Mouse (Mus musculus): ENCODE data around the gene Insr. TPM values are rescaled to one million over a fixed set of nuclear protein-coding genes. Genes with fewer than 3 reads are reported as not detected.
"Not testable (repeated sequence)": the region's sequence is repeated elsewhere in the genome, so short reads cannot be mapped to it uniquely, and the experiment has no call there.

Gene Insr
- polyA plus RNA-seq (2014; fragmentation: Nextera tagmentation; extraction: Ambion mirVana) = 35.5 and 39.4 TPM in 2 replicates

DNA sequence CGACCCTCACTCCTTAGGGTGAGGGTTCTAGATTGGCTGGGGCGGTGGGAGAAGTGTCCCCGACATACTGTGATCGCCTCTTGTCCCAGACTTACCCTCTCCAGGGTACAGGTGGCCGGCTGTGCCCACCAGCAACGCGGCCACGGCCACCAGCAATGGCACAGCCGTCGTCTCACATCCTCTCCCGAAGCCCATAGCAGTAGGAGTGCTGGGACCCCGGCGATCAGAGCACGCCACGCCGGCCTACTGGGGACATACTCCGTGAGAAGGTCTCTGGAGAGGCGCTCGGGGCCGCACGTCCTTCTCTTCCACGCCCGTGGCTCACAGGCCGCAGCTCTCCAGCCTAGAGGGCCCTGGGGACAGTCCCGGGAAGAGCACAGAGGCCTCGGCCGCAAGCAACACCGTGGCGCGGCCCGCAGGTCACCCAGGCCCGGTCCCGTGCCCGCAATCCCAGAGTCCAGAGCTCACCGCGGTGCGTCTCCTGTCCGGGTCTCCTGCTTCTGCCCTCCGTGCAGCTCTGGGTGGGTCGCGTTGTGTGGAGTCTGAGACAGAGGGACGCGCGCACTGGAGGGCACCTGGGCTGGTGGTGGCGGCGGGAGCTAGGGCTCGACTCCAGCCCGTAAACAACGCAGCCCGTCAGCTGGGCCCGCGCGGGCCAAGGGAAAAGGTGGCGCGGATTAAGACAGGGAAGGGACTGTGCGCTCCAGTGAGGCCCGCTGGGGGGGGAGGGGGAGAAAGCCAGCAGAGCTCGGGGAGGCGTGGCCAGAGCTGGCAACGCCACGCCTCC, at the start of gene Insr:
Gene Insr (minus strand): TSS at position 684 of the 787 bp plus-strand sequence.
- H3K4me1 ChIP-seq (ENCODE audit: insufficient read depth) = peaks cover 5% of the 10 kb centered on the region; the same call in 1 of the 2 replicates
- H3K9me3 ChIP-seq (ENCODE audit: low read depth, low read length) = no peaks in the 10 kb centered on the region
- H3K9ac ChIP-seq = peak within 1 kb of the TSS; percentile 91
- TF ChIP-seq CTCF (IDR thresholded peaks at IDR 0.05; ENCODE audit: low read depth) = no peak
- WGBS = under 1% methylated on average over 50 of the region's 61 CpGs
- no peaks in the 10 kb centered on the region for H3K36me3 ChIP-seq (ENCODE audit: insufficient read depth)
- H3K4me3 ChIP-seq (ENCODE audit: low read depth, low read length) = peak within 1 kb of the TSS; percentile 89
- DNase-seq = peak; percentile 95
- ATAC-seq (ENCODE audit: insufficient read depth) = peak; percentile 96
- no peaks in the 10 kb centered on the region for H3K27me3 ChIP-seq (ENCODE audit: insufficient read depth, low read length)
- peak within 1 kb of the TSS; percentile 75 for H3K4me2 ChIP-seq
- H3K27ac ChIP-seq (ENCODE audit: low read depth) = peak within 1 kb of the TSS; percentile 75

DNA sequence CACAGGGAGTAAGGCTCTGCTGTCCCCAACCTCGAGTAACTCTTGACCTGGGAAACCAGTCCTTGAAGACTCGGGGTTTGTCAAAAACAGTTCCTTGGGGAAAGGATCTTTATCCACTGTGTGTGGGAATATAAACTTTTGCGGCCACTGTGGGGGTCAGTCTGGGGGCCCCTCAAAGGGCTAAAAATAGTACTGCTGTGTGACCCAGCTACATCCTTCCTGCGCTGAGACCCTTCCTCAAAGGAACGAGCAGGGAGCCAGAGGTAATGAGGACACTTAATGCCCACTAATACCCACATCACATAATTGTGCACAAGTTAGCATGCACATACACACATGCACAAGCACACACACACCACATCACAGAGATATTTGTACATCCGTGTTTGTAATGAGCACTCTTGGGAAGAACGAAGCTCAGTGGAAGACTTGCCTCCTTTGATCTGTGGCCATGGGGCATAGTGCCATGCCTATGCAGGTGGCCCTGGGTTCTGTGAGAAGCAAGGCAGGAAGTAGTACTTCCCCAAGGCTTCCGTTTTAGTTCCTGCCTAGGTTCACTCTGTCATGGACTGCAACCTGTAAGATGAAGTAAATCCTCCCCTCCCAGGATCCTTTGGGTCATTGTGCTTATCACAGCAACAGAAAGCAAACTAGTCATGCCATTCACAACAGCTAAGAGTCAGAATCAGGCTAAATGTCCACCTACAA, 48.3 kb upstream of the Insr start:
- no peaks in the 10 kb centered on the region for H3K36me3 ChIP-seq (ENCODE audit: insufficient read depth)
- H3K4me3 ChIP-seq (ENCODE audit: low read depth, low read length) = no peak overlapping the region
- whole genome bisulfite sequencing = 54% methylated on average over 8 of the region's 8 CpGs
- DNase-seq (peak; percentile 38), ATAC-seq (ENCODE audit: insufficient read depth) (peak; percentile 58)
- no peak for TF ChIP-seq CTCF (IDR thresholded peaks at IDR 0.05; ENCODE audit: low read depth)
- H3K9me3 ChIP-seq (ENCODE audit: low read depth, low read length) = no peaks in the 10 kb centered on the region
- H3K4me2 ChIP-seq = no peak overlapping the region
- no peaks in the 10 kb centered on the region for H3K4me1 ChIP-seq (ENCODE audit: insufficient read depth)
- H3K27ac ChIP-seq (ENCODE audit: low read depth) = no peak overlapping the region
- H3K9ac ChIP-seq = no peak overlapping the region
- H3K27me3 ChIP-seq (ENCODE audit: insufficient read depth, low read length) = no peaks in the 10 kb centered on the region

DNA sequence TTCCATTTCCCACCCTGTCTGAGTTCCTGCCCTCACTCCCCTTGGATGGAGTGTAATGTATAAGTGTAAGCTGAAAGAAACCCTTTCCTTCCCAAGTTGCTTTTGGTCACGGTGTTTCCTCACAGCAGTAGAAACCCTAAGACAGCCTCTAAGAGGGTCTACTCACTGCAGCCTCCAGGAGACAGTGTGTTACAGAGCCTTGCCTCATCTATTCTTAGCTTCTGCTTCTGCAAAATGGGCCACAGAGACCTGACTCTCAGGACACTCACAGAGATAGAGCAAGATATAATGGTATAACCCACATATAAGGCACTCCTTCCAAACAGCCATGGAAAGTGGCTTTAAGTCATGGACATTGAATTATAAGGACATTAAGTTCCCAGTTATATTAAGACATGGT, 47.6 kb upstream of the Insr start:
- no peak for DNase-seq
- Histone ChIP-seq H3K4me1 (ENCODE audit: insufficient read depth) (no peaks in the 10 kb centered on the region), H3K4me2 (no peak overlapping the region), H3K27me3 (ENCODE audit: insufficient read depth, low read length) (no peaks in the 10 kb centered on the region), H3K36me3 (ENCODE audit: insufficient read depth) (no peaks in the 10 kb centered on the region), H3K9me3 (ENCODE audit: low read depth, low read length) (no peaks in the 10 kb centered on the region), H3K27ac (ENCODE audit: low read depth) (no peak overlapping the region), H3K9ac (no peak overlapping the region), H3K4me3 (ENCODE audit: low read depth, low read length) (no peak overlapping the region)
- TF ChIP-seq CTCF (IDR thresholded peaks at IDR 0.05; ENCODE audit: low read depth) = no peak
- WGBS = 70% methylated on average over 1 of the region's 1 CpGs
- no peak for ATAC-seq (ENCODE audit: insufficient read depth)

DNA sequence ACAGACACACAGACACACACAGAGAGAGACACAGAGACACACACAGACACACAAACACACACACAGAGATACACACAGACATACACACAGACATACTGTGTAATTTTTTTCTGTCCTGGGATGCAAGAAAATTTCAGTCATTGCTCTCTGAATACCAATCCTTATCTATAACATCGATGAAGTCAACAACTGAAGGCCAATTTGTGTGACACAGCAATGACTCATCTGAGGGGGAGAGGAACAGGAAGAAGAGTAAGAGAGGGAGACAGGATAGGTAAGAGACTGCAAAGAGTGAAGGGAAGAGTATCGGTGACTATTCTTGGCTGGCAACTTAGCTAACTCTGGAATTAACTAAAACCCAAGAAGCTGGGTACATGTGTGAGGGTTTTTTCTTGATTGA, 44.8 kb upstream of the Insr start:
- DNase-seq (no peak), ATAC-seq (ENCODE audit: insufficient read depth) (no peak)
- Histone ChIP-seq H3K4me3 (ENCODE audit: low read depth, low read length) (no peak overlapping the region), H3K4me1 (ENCODE audit: insufficient read depth) (no peaks in the 10 kb centered on the region), H3K27me3 (ENCODE audit: insufficient read depth, low read length) (no peaks in the 10 kb centered on the region), H3K9ac (no peak overlapping the region), H3K36me3 (ENCODE audit: insufficient read depth) (no peaks in the 10 kb centered on the region), H3K4me2 (no peak overlapping the region), H3K27ac (ENCODE audit: low read depth) (no peak overlapping the region), H3K9me3 (ENCODE audit: low read depth, low read length) (no peaks in the 10 kb centered on the region)
- WGBS = 81% methylated on average over 2 of the region's 2 CpGs
- TF ChIP-seq CTCF (IDR thresholded peaks at IDR 0.05; ENCODE audit: low read depth) = no peak

DNA sequence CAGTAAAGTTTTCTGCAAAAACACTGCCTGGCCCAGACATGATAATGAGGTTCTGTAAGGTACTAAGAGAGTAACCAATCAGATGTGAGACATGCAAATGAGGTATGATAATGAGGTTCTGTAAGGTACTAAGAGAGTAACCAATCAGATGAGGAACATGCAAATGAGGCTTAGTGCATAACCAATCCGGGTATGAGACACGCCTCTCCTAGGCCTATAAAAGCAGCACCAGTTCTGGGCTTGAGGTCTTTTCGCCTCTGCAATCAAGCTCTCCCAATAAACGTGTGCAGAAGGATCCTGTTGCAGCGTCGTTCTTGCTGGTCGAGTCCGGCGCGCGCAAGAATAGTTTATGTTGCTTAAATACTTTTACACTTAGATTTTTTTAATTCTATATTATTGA, 39.9 kb upstream of the Insr start:
- not testable (repeated sequence) for H3K27ac ChIP-seq (ENCODE audit: low read depth); H3K4me3 ChIP-seq (ENCODE audit: low read depth, low read length); DNase-seq; ATAC-seq (ENCODE audit: insufficient read depth); H3K9ac ChIP-seq; H3K4me1 ChIP-seq (ENCODE audit: insufficient read depth); H3K9me3 ChIP-seq (ENCODE audit: low read depth, low read length); H3K27me3 ChIP-seq (ENCODE audit: insufficient read depth, low read length); H3K36me3 ChIP-seq (ENCODE audit: insufficient read depth); H3K4me2 ChIP-seq
- WGBS = 94% methylated on average over 8 of the region's 11 CpGs

DNA sequence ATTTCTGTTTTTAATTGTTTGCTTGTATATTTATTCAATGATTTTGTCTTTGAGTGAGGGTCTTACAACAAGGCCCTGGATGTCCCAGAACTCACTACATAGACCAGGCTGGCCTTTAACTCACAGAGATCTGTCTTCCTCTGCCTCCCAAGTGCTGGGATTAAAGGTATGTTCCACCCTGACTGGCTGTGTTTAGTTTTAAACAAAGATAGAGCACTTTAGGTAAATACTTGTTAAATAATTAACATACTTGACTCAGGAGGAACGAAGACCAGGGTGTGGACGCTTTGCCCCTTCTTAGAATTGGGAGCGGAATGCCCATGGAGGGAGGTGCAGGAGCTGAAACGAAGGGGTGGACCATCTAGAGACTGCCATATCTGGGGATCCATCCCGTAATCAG, 37.2 kb upstream of the Insr start:
- H3K9me3 ChIP-seq (ENCODE audit: low read depth, low read length) = no peaks in the 10 kb centered on the region
- no peaks in the 10 kb centered on the region for H3K27me3 ChIP-seq (ENCODE audit: insufficient read depth, low read length)
- ATAC-seq (ENCODE audit: insufficient read depth) = no peak
- H3K4me1 ChIP-seq (ENCODE audit: insufficient read depth) = no peaks in the 10 kb centered on the region
- 62% methylated on average over 5 of the region's 5 CpGs for WGBS
- no peak overlapping the region for H3K4me2 ChIP-seq
- no peak for TF ChIP-seq CTCF (IDR thresholded peaks at IDR 0.05; ENCODE audit: low read depth)
- DNase-seq = no peak
- H3K4me3 ChIP-seq (ENCODE audit: low read depth, low read length) = no peak overlapping the region
- no peak overlapping the region for H3K27ac ChIP-seq (ENCODE audit: low read depth)
- H3K36me3 ChIP-seq (ENCODE audit: insufficient read depth) = no peaks in the 10 kb centered on the region
- H3K9ac ChIP-seq = no peak overlapping the region

DNA sequence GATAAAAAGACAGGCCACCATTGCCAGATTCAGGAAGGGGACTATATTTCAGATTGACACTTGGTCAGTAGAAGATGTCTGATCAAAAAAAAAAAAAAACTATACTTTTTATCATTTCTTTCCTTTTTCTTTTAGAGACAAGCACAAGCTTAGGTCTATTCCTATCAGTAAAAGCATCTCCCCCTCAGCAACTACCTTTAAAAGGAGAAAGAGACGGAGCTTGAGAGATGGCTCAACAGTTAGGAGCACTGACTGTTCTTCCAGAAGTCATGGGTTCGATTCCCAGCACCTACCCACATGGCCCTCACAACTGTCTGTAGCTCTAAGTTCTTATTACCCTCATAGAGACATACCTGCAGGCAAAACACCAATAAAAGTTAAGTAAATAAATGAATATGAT, 34.9 kb upstream of the Insr start:
- H3K27ac ChIP-seq (ENCODE audit: low read depth) = no peak overlapping the region
- DNase-seq = no peak
- no peak for ATAC-seq (ENCODE audit: insufficient read depth)
- TF ChIP-seq CTCF (IDR thresholded peaks at IDR 0.05; ENCODE audit: low read depth) = no peak
- H3K4me3 ChIP-seq (ENCODE audit: low read depth, low read length) = no peak overlapping the region
- H3K27me3 ChIP-seq (ENCODE audit: insufficient read depth, low read length) = no peaks in the 10 kb centered on the region
- H3K9ac ChIP-seq = no peak overlapping the region
- no peaks in the 10 kb centered on the region for H3K4me1 ChIP-seq (ENCODE audit: insufficient read depth)
- 79% methylated on average over 2 of the region's 2 CpGs for WGBS
- H3K4me2 ChIP-seq = no peak overlapping the region
- no peaks in the 10 kb centered on the region for H3K9me3 ChIP-seq (ENCODE audit: low read depth, low read length)
- H3K36me3 ChIP-seq (ENCODE audit: insufficient read depth) = no peaks in the 10 kb centered on the region

Data from lung, embryonic 14.5 days (tissue).